Mouse (Mus musculus) bone marrow macrophage, adult 2 months (primary cell): ENCODE results near the gene Atmin.

Experiments
- CTCF ChIP-seq: IDR thresholded peaks from 2 replicates; pipeline ENCODE4 v1.5.1; 2012; ENCODE audit warnings: low read depth, mild to moderate bottlenecking, low read length, moderate library complexity
- POLR2A ChIP-seq: IDR thresholded peaks from 2 replicates; pipeline ENCODE4 v1.6.1; 2012; ENCODE audit warnings: mild to moderate bottlenecking, low read depth, low read length, borderline replicate concordance

GRCm38 (mm10) chr8:116952428-116952827 is 9.2 kb downstream of the Atmin start:
- TF ChIP-seq CTCF (no peak), POLR2A (no peak)
